Mouse (Mus musculus) layer of hippocampus, adult 18-20 months (tissue): ENCODE results near the gene Ifna9. TPM values are rescaled to one million over a fixed set of nuclear protein-coding genes. Genes with fewer than 3 reads are reported as not detected.
A peak's percentile ranks its signal among the peaks of the same experiment; 100 is the strongest.
"Not testable (repeated sequence)": the region's sequence is repeated elsewhere in the genome, so short reads cannot be mapped to it uniquely, and the experiment has no call there.

ENCODE experiments used
- DNase-seq, 2 experiments: peaks; one replicate each; pipeline ENCODE4 v3.0.0; 2022; ENCODE audit warnings: low spot score in 2 of 2
- long read RNA-seq: library from polyadenylated mRNA; stranded (forward); transcript quantifications from one replicate; pipeline ENCODE4 v2.0.0, GENCODE M21; 2021
- total RNA-seq, 2 experiments: library from RNA; stranded (reverse); gene quantifications; 2 replicates each; pipeline ENCODE4 v1.2.3; 2021

The Ifna9 gene
- total RNA-seq: not detected
- long read RNA-seq: 0 reads

DNA sequence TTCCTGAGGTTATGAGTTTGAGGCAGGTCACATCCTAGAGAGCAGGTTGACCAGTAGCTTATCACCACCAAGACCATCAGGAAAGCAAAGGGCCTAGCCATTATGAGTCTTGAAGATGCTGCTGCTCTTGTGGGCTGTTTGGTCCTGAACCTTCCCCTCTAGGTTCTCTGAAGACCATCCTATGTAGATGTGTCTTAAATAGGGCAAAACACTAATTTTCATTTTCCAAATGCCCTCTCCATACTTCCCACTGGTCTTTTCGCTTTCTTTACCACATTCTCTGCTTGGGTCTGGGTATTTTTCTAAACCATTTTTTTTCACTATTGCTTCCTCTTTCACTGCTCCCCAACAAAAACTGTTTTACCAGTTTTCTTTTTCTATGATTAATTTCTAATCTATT, at the start of gene Ifna9:
Gene Ifna9, minus strand, starts transcription at position 101 of the 400 bp plus-strand sequence.
- DNase-seq: no peak

GRCm38 (mm10) chr4:88641077-88641831, 49.1 kb upstream of the Ifna9 start:
- DNase-seq: peak; percentile 81 to 94

- no peak for DNase-seq
Measured at GRCm38 (mm10) chr4:88640704-88641076, 48.5 kb upstream of the Ifna9 start.

DNA sequence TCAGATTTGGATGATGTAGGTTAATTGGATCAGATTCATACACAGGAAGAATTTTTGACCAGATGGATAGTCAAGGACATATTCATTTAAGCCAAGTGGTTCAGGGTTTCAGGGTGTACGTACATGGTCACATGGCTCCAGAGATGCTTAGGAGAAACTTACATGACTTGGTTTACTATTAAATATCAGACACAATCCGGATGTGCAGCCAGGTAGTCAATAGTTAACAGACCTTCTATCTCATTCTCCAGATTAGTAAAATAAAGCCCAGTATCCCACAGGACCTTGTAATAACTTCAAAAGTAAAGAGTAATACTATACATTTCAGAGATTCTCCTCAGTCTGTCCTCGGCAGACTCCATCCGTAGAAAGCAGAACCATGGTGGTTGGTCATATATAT, 42.1 kb upstream of the Ifna9 start, which contains the start of gene C87499:
Gene C87499, minus strand, starts transcription at position 101 of the 400 bp plus-strand sequence.
- no peak for DNase-seq

DNA sequence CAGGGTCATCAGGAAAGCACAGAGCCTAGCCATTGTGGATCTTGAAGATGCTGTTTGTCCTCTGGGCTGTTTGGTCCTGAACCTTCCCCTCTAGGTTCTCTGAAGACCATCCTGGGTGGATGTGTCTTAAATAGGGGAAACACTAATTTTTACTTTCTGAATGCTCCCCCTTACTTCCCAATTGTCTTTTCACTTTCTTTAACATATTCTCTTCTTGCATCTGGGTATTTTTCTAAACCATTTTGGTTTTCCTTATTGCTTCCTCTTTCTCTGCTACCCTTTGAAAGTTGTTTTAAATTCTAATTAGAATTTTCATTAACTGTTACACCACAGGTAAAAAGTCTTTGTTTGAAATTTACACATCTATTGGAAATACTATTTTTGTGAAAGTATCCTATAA, 11.1 kb upstream of the Ifna9 start, which contains the start of gene Ifna12:
Gene Ifna12, minus strand, starts transcription at position 101 of the 400 bp plus-strand sequence.
- DNase-seq: no peak

- no peak for DNase-seq
Measured at GRCm38 (mm10) chr4:88571698-88572097, 20.5 kb downstream of the Ifna9 start, which contains the start of gene Ifna14. TSS of gene Ifna14 (minus strand) at chr4:88571798.

GRCm38 (mm10) chr4:88561791-88562190, 30.4 kb downstream of the Ifna9 start:
- DNase-seq: no peak

DNA sequence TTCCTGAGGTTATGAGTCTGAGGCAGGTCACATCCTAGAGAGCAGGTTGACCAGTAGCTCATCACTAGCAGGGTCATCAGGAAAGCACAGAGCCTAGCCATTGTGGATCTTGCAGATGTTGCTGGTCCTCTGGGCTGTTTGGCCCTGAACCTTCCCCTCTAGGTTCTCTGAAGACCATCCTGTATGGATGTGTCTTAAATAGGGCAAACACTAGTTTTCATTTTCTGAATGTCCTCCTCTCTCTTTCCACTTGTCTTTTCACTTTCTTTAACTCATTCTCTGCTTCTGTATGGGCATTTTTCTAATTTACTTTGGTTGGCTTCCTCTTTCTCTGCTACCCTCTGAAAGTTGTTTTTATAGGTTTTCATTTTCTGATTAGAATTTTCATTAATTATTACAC, 34.0 kb downstream of the Ifna9 start, which contains the start of gene Ifna15:
Gene Ifna15, minus strand, starts transcription at position 101 of the 400 bp plus-strand sequence.
- DNase-seq: not testable (repeated sequence)

GRCm38 (mm10) chr4:88550161-88550945, 41.8 kb downstream of the Ifna9 start:
- DNase-seq: peak; percentile 14 to 78

GRCm38 (mm10) chr4:88547986-88548385, 44.2 kb downstream of the Ifna9 start:
- no peak for DNase-seq

DNA sequence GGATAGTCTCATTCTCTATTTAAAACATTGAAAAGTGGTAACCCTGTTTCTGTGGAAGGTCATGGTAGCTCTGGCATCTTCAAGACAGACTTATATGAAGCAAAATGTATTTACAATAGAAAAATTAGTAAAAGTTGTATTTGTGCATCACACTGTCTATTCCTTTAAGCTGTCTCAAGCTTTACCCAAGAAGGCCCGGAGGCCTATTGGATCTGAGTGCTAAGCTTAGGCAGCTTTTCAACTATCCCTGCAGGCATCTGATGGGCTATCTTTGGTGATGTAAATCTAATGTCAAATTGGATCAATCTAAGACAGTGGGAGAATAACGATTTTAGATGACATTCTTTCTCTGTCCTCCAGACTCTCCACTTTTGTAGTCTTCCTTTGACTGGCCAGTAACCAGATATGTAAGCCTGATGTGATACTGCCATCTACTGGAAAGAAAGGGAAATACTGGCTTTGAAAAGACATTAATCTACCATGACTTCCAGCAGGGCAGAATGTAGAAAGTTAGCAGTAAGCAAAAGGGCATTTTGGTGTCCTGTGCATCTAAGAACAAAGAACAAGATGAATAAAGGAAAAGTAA, 48.4 kb downstream of the Ifna9 start:
- peak in 1 of 2 experiments; percentile 62 for DNase-seq

Other genes starting within 250 kb of the Ifna9 start
- gene Hacd4, start 153.5 kb downstream of the Ifna9 start, total RNA-seq: 1 to 10 TPM in 1 of 2 experiments, under 1 TPM in 1; 0.66 to 1.1 TPM
- not detected for gene Ifnb1, start 69.6 kb downstream of the Ifna9 start, total RNA-seq
- gene Ifna15, start 34.1 kb downstream of the Ifna9 start, total RNA-seq: not detected
- gene Ifna14, start 20.6 kb downstream of the Ifna9 start, total RNA-seq: not detected
- gene Ifna12, start 11.0 kb upstream of the Ifna9 start, total RNA-seq: not detected
- not detected for gene C87499, start 42.0 kb upstream of the Ifna9 start, total RNA-seq
- not detected for gene Ifna13, start 52.1 kb upstream of the Ifna9 start, total RNA-seq
- gene Ifna16, start 84.5 kb upstream of the Ifna9 start, total RNA-seq: not detected
- gene Ifna2, start 91.5 kb upstream of the Ifna9 start, total RNA-seq: not detected
- gene Ifnab, start 99.0 kb upstream of the Ifna9 start, total RNA-seq: not detected
- gene Gm26566, start 129.4 kb upstream of the Ifna9 start, total RNA-seq: 1 to 10 TPM; 1.1 to 1.6 TPM
- gene Klhl9, start 130.1 kb upstream of the Ifna9 start, total RNA-seq: 100 to 1,000 TPM; 103 to 111 TPM
- gene Gm13271, start 162.5 kb upstream of the Ifna9 start, total RNA-seq: not detected
- gene Gm13283, start 167.7 kb upstream of the Ifna9 start, total RNA-seq: not detected
- gene Gm13290, start 181.4 kb upstream of the Ifna9 start, total RNA-seq: not detected
- gene Gm13289, start 184.5 kb upstream of the Ifna9 start, total RNA-seq: not detected
- not detected for gene Gm13272, start 187.5 kb upstream of the Ifna9 start, total RNA-seq
- gene Ifnz, start 189.7 kb upstream of the Ifna9 start, total RNA-seq: not detected
- gene Gm13276, start 193.3 kb upstream of the Ifna9 start, total RNA-seq: not detected
- gene Gm13277, start 196.2 kb upstream of the Ifna9 start, total RNA-seq: not detected
- not detected for gene Gm13278, start 199.2 kb upstream of the Ifna9 start, total RNA-seq
- not detected for gene Gm13275, start 202.1 kb upstream of the Ifna9 start, total RNA-seq
- gene Gm13279, start 205.0 kb upstream of the Ifna9 start, total RNA-seq: not detected
- gene Gm13285, start 207.3 kb upstream of the Ifna9 start, total RNA-seq: not detected
- gene Gm13287, start 210.9 kb upstream of the Ifna9 start, total RNA-seq: not detected
- not detected for gene Gm13288, start 213.1 kb upstream of the Ifna9 start, total RNA-seq
- not detected for gene Ifna7, start 223.8 kb upstream of the Ifna9 start, total RNA-seq
- gene Ifna11, start 227.6 kb upstream of the Ifna9 start, total RNA-seq: not detected
- not detected for gene Ifna6, start 235.0 kb upstream of the Ifna9 start, total RNA-seq
- gene Ifna5, start 243.1 kb upstream of the Ifna9 start, total RNA-seq: not detected
- gene Ifna4, start 249.5 kb upstream of the Ifna9 start, total RNA-seq: not detected